Mouse (Mus musculus): ENCODE measurements around the gene Ssh3. TPM values are rescaled to one million over a fixed set of nuclear protein-coding genes. Genes with fewer than 3 reads are reported as not detected.
A peak's percentile ranks its signal among the peaks of the same experiment; 100 is the strongest.

Gene Ssh3
- polyA plus RNA-seq, 1 experiment from 2014 or later = 4.2 TPM

- DNase-seq (ENCODE audit: low spot score) = no peak
- H3K9me3 ChIP-seq = no peaks in the 10 kb centered on the region
- H3K36me3 ChIP-seq (replicated peaks) = peaks cover 100% of the 10 kb centered on the region
- H3K27me3 ChIP-seq (replicated peaks; ENCODE audit: low read depth, poor library complexity, severe bottlenecking) = no peaks in the 10 kb centered on the region
- no peak overlapping the region for H3K4me3 ChIP-seq
- peaks cover 7% of the 10 kb centered on the region for H3K4me1 ChIP-seq
- 76% methylated on average over 15 of the region's 15 CpGs for WGBS
- H3K27ac ChIP-seq (replicated peaks) = no peak overlapping the region
Measured at GRCm38 (mm10) chr19:4290749-4291148, 21.8 kb upstream of the Ssh3 start.

- DNase-seq (ENCODE audit: low spot score) = no peak
- H3K9me3 ChIP-seq = peaks cover 7% of the 10 kb centered on the region; the same call in 1 of the 2 replicates
- 51% methylated on average over 7 of the region's 7 CpGs for WGBS
- H3K4me1 ChIP-seq = peaks cover 20% of the 10 kb centered on the region
- H3K27ac ChIP-seq (replicated peaks) = peak overlapping the region; percentile 81; the same call in 1 of the 2 replicates
- H3K27me3 ChIP-seq (replicated peaks; ENCODE audit: low read depth, poor library complexity, severe bottlenecking) = peaks cover 18% of the 10 kb centered on the region
- H3K4me3 ChIP-seq = peak overlapping the region; percentile 80
- peaks cover 45% of the 10 kb centered on the region for H3K36me3 ChIP-seq (replicated peaks)
Measured at GRCm38 (mm10) chr19:4283653-4284052, 14.7 kb upstream of the Ssh3 start.

- peak within 1 kb of the TSS; percentile 81 for H3K27ac ChIP-seq (replicated peaks)
- peaks cover 20% of the 10 kb centered on the region for H3K4me1 ChIP-seq
- H3K9me3 ChIP-seq = peaks cover 7% of the 10 kb centered on the region; the same call in 1 of the 2 replicates
- 1% methylated on average over 50 of the region's 50 CpGs for WGBS
- peaks cover 39% of the 10 kb centered on the region for H3K36me3 ChIP-seq (replicated peaks)
- H3K4me3 ChIP-seq = peak within 1 kb of the TSS; percentile 80
- peaks cover 18% of the 10 kb centered on the region for H3K27me3 ChIP-seq (replicated peaks; ENCODE audit: low read depth, poor library complexity, severe bottlenecking)
- DNase-seq (ENCODE audit: low spot score) = peak; percentile 93
Measured at GRCm38 (mm10) chr19:4282898-4283553, 14.0 kb upstream of the Ssh3 start, which contains the start of gene Ankrd13d. Ankrd13d (minus strand) TSS chr19:4283137.

DNA sequence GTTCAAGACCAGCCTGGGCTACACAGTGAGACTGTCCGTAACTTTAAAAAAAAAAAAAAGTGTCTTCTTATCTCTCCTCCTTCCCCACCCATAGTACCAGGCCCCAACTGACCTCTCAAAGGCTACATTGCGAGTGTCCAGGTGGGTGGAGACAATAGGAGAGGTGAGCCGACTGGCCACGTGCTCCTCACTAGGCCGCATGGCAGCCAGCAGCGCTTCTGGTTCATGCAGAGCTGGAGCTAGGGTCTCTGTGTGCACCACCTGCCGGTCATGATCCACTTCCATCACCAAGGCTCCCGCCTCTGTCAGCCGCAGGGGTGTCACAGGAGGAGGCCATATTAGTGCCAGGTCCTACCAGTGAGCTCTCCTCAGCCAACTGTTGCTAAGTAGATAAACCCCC, 11.4 kb upstream of the Ssh3 start:
- Histone ChIP-seq H3K4me3 (no peak overlapping the region), H3K27me3 (replicated peaks; ENCODE audit: low read depth, poor library complexity, severe bottlenecking) (peaks cover 18% of the 10 kb centered on the region), H3K4me1 (peaks cover 20% of the 10 kb centered on the region), H3K36me3 (replicated peaks) (peaks cover 13% of the 10 kb centered on the region), H3K27ac (replicated peaks) (no peak overlapping the region), H3K9me3 (peaks cover 7% of the 10 kb centered on the region; the same call in 1 of the 2 replicates)
- WGBS = 97% methylated on average over 9 of the region's 9 CpGs
- no peak for DNase-seq (ENCODE audit: low spot score)

- no peak overlapping the region for H3K4me3 ChIP-seq
- peaks cover 6% of the 10 kb centered on the region for H3K36me3 ChIP-seq (replicated peaks)
- WGBS = 89% methylated on average over 1 of the region's 1 CpGs
- H3K27me3 ChIP-seq (replicated peaks; ENCODE audit: low read depth, poor library complexity, severe bottlenecking) = peaks cover 18% of the 10 kb centered on the region
- peaks cover 20% of the 10 kb centered on the region for H3K4me1 ChIP-seq
- no peak for DNase-seq (ENCODE audit: low spot score)
- H3K27ac ChIP-seq (replicated peaks) = no peak overlapping the region
- H3K9me3 ChIP-seq = peaks cover 7% of the 10 kb centered on the region; the same call in 1 of the 2 replicates
Measured at GRCm38 (mm10) chr19:4279487-4279886, 10.5 kb upstream of the Ssh3 start.

DNA sequence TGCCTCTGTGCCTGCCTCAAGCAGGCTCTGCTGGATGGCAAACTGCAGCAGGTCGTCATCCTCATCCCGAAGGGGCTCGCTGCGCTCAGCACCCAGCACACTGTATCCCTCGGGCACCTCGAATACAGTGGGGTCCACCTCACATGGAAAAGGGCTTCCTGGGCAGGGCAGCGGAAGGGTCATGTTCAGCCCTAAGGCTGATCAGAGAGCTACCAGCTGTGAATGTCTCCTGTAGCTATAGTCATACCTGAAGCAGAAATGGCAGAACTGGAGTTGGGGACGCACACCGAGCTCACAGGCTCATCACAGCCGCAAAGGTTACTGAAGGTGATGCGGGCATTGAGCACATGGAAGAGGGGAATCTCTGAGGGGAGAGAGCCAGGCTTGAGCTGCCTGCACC, 2.0 kb upstream of the Ssh3 start:
- Histone ChIP-seq H3K36me3 (replicated peaks) (peaks cover 6% of the 10 kb centered on the region; the same call in 1 of the 2 replicates), H3K27ac (replicated peaks) (no peak overlapping the region), H3K4me3 (no peak overlapping the region), H3K9me3 (no peaks in the 10 kb centered on the region; the same call in 1 of the 2 replicates), H3K27me3 (replicated peaks; ENCODE audit: low read depth, poor library complexity, severe bottlenecking) (peaks cover 52% of the 10 kb centered on the region), H3K4me1 (peaks cover 12% of the 10 kb centered on the region)
- 93% methylated on average over 11 of the region's 11 CpGs for WGBS
- DNase-seq (ENCODE audit: low spot score) = no peak

DNA sequence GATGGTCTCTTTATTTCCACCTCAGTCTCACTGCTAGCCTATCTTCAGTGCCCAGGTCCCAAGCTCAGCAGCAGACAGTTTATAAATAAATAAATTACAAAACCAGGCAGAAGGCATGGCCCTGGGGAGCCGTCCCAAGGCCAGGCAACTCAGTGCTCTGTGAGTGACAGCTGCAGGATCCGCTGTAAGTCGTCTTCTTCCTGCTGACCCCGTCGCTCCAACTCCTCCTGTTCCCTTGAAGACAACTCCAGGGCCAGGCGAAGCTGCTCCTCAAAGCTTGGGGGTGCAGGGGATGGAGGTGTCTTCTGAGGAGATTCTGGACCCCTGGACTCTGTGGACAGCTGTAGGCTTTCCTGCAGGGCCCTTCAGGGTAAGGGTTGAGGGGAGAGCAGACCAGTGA, 1.2 kb upstream of the Ssh3 start:
- Histone ChIP-seq H3K27ac (replicated peaks) (no peak overlapping the region), H3K9me3 (no peaks in the 10 kb centered on the region), H3K4me1 (peaks cover 12% of the 10 kb centered on the region), H3K36me3 (replicated peaks) (peaks cover 6% of the 10 kb centered on the region; the same call in 1 of the 2 replicates), H3K4me3 (no peak overlapping the region), H3K27me3 (replicated peaks; ENCODE audit: low read depth, poor library complexity, severe bottlenecking) (peaks cover 56% of the 10 kb centered on the region)
- 69% methylated on average over 6 of the region's 6 CpGs for WGBS
- DNase-seq (ENCODE audit: low spot score) = no peak

GRCm38 (mm10) chr19:4265956-4266355, 3.0 kb downstream of the Ssh3 start:
- WGBS = 60% methylated on average over 4 of the region's 4 CpGs
- peak; percentile 8 for DNase-seq (ENCODE audit: low spot score)
- peaks cover 6% of the 10 kb centered on the region; the same call in 1 of the 2 replicates for H3K36me3 ChIP-seq (replicated peaks)
- H3K27me3 ChIP-seq (replicated peaks; ENCODE audit: low read depth, poor library complexity, severe bottlenecking) = peaks cover 66% of the 10 kb centered on the region
- H3K4me1 ChIP-seq = peaks cover 20% of the 10 kb centered on the region
- H3K9me3 ChIP-seq = no peaks in the 10 kb centered on the region
- H3K27ac ChIP-seq (replicated peaks) = no peak overlapping the region
- no peak overlapping the region for H3K4me3 ChIP-seq

DNA sequence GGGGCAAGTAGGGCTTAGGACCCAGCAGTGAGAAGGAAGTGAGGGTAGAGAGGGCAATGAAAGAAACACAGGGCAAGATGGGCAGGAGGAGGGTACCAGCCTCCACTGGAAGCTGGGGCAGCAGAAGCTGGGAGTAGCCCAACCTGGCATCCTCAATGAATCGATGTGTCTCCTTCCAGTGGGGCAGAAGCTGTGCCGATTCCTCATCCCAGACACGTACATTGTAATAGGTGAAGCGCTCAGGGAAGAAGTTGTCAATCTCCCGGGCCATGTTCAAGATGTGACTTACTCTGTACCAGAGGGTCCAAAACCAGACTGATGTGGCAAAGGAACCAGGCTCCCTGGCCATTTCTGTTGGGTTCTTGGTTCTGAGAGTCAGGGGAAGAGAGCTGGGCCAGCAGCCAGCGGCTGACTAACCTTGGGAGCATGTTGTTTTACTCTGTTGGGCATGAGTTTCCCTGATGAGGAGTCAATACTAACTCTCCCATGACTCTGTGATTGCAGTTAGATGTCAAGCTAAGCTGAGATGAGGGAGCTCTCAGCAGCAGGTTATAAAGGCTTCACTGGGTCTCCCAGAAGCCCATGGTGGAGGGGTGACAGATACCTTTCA, 4.7 kb downstream of the Ssh3 start:
- Histone ChIP-seq H3K27me3 (replicated peaks; ENCODE audit: low read depth, poor library complexity, severe bottlenecking) (peaks cover 49% of the 10 kb centered on the region), H3K4me3 (no peak overlapping the region), H3K27ac (replicated peaks) (no peak overlapping the region), H3K9me3 (no peaks in the 10 kb centered on the region), H3K4me1 (peaks cover 18% of the 10 kb centered on the region), H3K36me3 (replicated peaks) (no peaks in the 10 kb centered on the region)
- WGBS = 93% methylated on average over 6 of the region's 6 CpGs
- no peak for DNase-seq (ENCODE audit: low spot score)

- peaks cover 12% of the 10 kb centered on the region for H3K4me1 ChIP-seq
Measured at GRCm38 (mm10) chr19:4263702-4264101, 5.3 kb downstream of the Ssh3 start.

GRCm38 (mm10) chr19:4262756-4263155, 6.2 kb downstream of the Ssh3 start:
- 72% methylated on average over 6 of the region's 6 CpGs for WGBS

More at GRCm38 (mm10) chr19:4263702-4264101, 5.3 kb downstream of the Ssh3 start:
- Histone ChIP-seq H3K36me3 (replicated peaks) (no peaks in the 10 kb centered on the region), H3K27ac (replicated peaks) (no peak overlapping the region), H3K9me3 (no peaks in the 10 kb centered on the region), H3K27me3 (replicated peaks; ENCODE audit: low read depth, poor library complexity, severe bottlenecking) (peaks cover 43% of the 10 kb centered on the region), H3K4me3 (no peak overlapping the region)
- DNase-seq (ENCODE audit: low spot score) = peak; percentile 7
- WGBS = 69% methylated on average over 14 of the region's 14 CpGs

DNA sequence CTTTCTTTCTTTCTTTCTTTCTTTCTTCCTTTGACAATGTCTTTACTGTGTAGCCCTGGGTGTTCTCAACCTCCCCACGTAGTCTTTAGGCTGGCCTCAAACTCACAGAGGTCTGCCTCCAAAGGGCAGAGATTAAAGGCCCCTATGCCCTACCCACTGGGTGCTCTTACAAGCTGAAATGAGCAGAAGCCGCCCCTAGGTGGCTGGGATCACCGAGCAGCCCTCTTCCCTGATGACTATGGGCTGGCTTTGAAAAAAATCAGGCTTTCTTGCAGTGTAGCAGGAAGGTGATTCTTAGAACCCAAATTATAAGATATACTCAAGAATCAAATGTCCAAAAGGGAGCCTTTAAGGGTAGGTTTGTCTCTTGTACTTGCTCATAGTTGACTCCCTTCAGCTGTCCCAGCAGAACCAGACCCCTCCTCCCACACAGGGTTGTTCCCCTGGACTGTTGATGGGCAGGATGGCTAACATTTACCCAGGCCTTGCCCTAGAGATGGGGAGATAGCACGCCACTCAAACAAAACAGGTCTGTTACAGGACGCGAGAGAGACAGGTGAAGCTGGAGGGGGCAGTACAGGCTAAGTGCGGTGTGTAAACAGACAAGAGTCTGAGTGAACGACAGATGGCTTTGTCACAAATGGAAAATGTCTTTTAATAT, 7.8 kb downstream of the Ssh3 start:
- Histone ChIP-seq H3K36me3 (replicated peaks) (no peaks in the 10 kb centered on the region), H3K4me1 (peaks cover 19% of the 10 kb centered on the region), H3K9me3 (no peaks in the 10 kb centered on the region), H3K4me3 (no peak overlapping the region), H3K27me3 (replicated peaks; ENCODE audit: low read depth, poor library complexity, severe bottlenecking) (peaks cover 28% of the 10 kb centered on the region; the same call in 1 of the 2 replicates), H3K27ac (replicated peaks) (no peak overlapping the region)
- WGBS = 54% methylated on average over 8 of the region's 8 CpGs
- DNase-seq (ENCODE audit: low spot score) = no peak

More at GRCm38 (mm10) chr19:4262756-4263155, 6.2 kb downstream of the Ssh3 start:
- DNase-seq (ENCODE audit: low spot score) = no peak
- Histone ChIP-seq H3K36me3 (replicated peaks) (no peaks in the 10 kb centered on the region), H3K27ac (replicated peaks) (no peak overlapping the region), H3K27me3 (replicated peaks; ENCODE audit: low read depth, poor library complexity, severe bottlenecking) (peaks cover 34% of the 10 kb centered on the region), H3K4me1 (peaks cover 12% of the 10 kb centered on the region), H3K4me3 (no peak overlapping the region), H3K9me3 (no peaks in the 10 kb centered on the region)

Data from embryonic facial prominence, embryonic 10.5 days (tissue).